Mouse (Mus musculus) heart, embryonic 14.5 days (tissue): Measurements from ENCODE around the gene Irak3. TPM values are rescaled to one million over a fixed set of nuclear protein-coding genes. Genes with fewer than 3 reads are reported as not detected.

Source experiments
- ATAC-seq: fragments of 200-750 bp; cut with Nextera tagmentation; 2 replicates; pipeline ENCODE4 v1.8.0; 2017; ENCODE audit warnings: low read depth, moderate TSS enrichment; ENCODE audit not compliant: insufficient number of reproducible peaks, insufficient read depth, low FRiP score
- H3K27ac ChIP-seq, 2 experiments: fragments of 200-500 bp in 1 of 2; fragments of 300-500 bp in 1 of 2; sonication (generic) in 1 of 2; replicated peaks in 1 of 2; 2 replicates each; pipeline ENCODE4 v1.5.1; 2012 to 2014; ENCODE audit warnings: low read depth in 2 of 2, low read length in 2 of 2, control low read depth in 1 of 2, mild to moderate bottlenecking in 1 of 2, mixed read lengths in 1 of 2; ENCODE audit not compliant: control insufficient read depth in 1 of 2, insufficient read depth in 1 of 2
- H3K27me3 ChIP-seq: fragments of 300-500 bp; sonication (generic); 2 replicates; pipeline ENCODE4 v1.6.1; 2014; ENCODE audit warnings: mild to moderate bottlenecking, low read length, control low read depth; ENCODE audit not compliant: control insufficient read depth, insufficient read depth
- H3K36me3 ChIP-seq: fragments of 300-500 bp; sonication (generic); 2 replicates; pipeline ENCODE4 v1.6.1; 2014; ENCODE audit warnings: mild to moderate bottlenecking, control low read depth, low read length, mixed read lengths; ENCODE audit not compliant: control insufficient read depth, insufficient read depth
- H3K4me1 ChIP-seq, 2 experiments: fragments of 200-500 bp in 1 of 2; fragments of 300-500 bp in 1 of 2; sonication (generic) in 1 of 2; 2 replicates each; pipeline ENCODE4 v1.6.1; 2012 to 2014; ENCODE audit warnings: low read length in 2 of 2, control low read depth in 1 of 2, mixed read lengths in 1 of 2; ENCODE audit not compliant: control insufficient read depth in 2 of 2, insufficient read depth in 2 of 2
- H3K4me2 ChIP-seq: fragments of 300-500 bp; sonication (generic); 2 replicates; pipeline ENCODE4 v1.6.1; 2014; ENCODE audit warnings: mild to moderate bottlenecking, low read length
- H3K4me3 ChIP-seq, 2 experiments: fragments of 200-500 bp in 1 of 2; fragments of 300-500 bp in 1 of 2; sonication (generic) in 1 of 2; 2 replicates each; pipeline ENCODE4 v1.5.1; 2012 to 2014; ENCODE audit warnings: low read length in 2 of 2, mild to moderate bottlenecking in 2 of 2, control low read depth in 1 of 2, low read depth in 1 of 2, moderate library complexity in 1 of 2; ENCODE audit not compliant: control insufficient read depth in 1 of 2, insufficient read depth in 1 of 2
- H3K9ac ChIP-seq: fragments of 300-500 bp; sonication (generic); 2 replicates; pipeline ENCODE4 v1.6.1; 2014; ENCODE audit warnings: mild to moderate bottlenecking, low read length
- H3K9me3 ChIP-seq: fragments of 300-500 bp; sonication (generic); 2 replicates; pipeline ENCODE4 v1.6.1; 2016; ENCODE audit warnings: low read length, control low read depth; ENCODE audit not compliant: control insufficient read depth
- WGBS: fragments of 180-500 bp; shearing (Covaris S2); extraction: QIAGEN DNeasy Blood & Tissue Kit; methylation state at CpG from one replicate; pipeline ENCODE4 v1.1.7; 2014; 5-methylcytosine and 5-hydroxymethylcytosine counted together
- polyA plus RNA-seq: library from polyadenylated mRNA; unstranded; fragments of >200 nt; fragmentation: Nextera tagmentation; extraction: Ambion mirVana; gene quantifications from 2 replicates; pipeline ENCODE4 v1.2.1, GENCODE M21; 2014

Irak3 gene
- polyA plus RNA-seq, 1 experiment from 2014 or later = 0.41 TPM

DNA sequence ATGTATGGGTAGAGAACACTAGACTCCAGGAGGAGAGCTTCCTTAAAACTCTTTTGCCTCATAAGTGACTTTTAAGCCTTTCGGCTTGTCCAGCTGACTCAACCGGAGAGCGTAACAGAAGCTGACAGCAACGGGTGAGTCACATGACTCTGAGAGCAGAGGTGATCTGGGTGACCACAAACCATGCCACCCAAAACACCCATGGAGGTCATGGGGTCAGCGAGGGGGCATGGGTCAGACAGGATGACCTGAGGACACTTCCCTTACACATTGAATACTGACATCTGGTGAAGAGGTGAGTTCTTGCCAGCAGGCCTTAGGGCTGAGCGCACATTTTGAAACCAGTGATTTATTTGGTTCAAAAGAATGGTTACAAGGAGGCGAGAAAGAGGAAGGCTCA lies 50.3 kb downstream of the Irak3 start:
- 85% methylated on average over 7 of the region's 7 CpGs for WGBS

DNA sequence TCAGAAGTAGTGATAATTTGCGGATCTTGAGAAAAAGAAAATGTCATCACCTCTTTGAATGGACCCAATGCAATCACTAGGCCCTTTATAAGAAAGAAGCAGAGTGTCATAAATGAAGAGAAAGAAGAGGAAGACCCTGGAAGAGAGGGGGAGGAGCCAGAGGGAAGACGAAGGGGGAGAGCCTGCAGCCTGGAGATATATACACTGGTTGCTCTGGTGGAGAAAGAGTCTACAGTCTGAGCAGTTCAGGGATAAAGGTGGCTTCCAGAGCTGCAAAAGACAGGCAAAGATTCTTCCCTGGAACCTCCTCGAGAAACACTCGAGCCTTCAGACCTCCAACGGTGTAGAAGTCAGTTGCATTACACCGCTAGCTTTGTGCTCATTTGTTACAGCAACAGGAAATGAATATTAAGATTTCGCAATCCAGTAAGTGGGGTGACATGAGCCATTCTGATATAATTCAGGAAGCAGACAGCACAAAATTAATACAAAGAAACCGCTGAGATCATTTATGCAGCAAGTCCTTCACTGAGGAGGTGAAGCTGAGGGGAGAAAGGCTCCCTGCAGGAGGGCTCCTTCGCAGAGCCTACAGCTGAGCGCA lies 60.9 kb downstream of the Irak3 start:
- no peak for ATAC-seq
- WGBS = 73% methylated on average over 10 of the region's 10 CpGs
- H3K27me3 ChIP-seq = no peaks in the 10 kb centered on the region

More for the DNA sequence above, 50.3 kb downstream of the Irak3 start:
- H3K27me3 ChIP-seq = no peaks in the 10 kb centered on the region
- H3K36me3 ChIP-seq = no peaks in the 10 kb centered on the region
- no peak overlapping the region for H3K4me2 ChIP-seq
- no peak overlapping the region for H3K4me3 ChIP-seq
- H3K27ac ChIP-seq = no peak overlapping the region
- no peak overlapping the region for H3K9ac ChIP-seq
- no peaks in the 10 kb centered on the region for H3K4me1 ChIP-seq
- no peaks in the 10 kb centered on the region for H3K9me3 ChIP-seq
- ATAC-seq = no peak

DNA sequence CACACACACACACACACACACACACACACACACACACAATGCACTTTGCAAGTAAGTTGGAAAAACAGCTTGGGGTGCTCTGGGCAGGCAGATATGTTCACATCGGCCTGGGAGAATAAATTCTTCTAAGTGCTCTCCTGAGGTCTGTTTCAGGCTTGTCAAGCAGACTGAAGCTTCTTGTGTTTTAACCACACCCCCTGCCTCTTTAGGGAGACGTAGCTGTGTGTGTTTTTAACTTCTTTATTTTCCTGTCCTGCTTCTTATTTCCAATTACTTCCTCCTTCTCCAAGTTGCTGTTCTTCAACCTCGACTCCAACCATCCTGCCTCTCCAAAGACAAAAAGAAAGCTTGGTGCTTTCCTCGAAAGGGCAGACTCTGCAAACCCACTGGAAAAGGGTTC lies 61.7 kb downstream of the Irak3 start:
- Histone ChIP-seq H3K4me3 (no peak overlapping the region), H3K9me3 (peaks cover 7% of the 10 kb centered on the region), H3K27ac (no peak overlapping the region), H3K4me1 (no peaks in the 10 kb centered on the region), H3K4me2 (no peak overlapping the region), H3K9ac (no peak overlapping the region), H3K36me3 (no peaks in the 10 kb centered on the region), H3K27me3 (no peaks in the 10 kb centered on the region)
- no peak for ATAC-seq
- WGBS = 56% methylated on average over 4 of the region's 4 CpGs

More for the DNA sequence above, 60.9 kb downstream of the Irak3 start:
- Histone ChIP-seq H3K4me1 (no peaks in the 10 kb centered on the region), H3K27ac (no peak overlapping the region), H3K4me3 (no peak overlapping the region), H3K9me3 (peaks cover 7% of the 10 kb centered on the region), H3K9ac (no peak overlapping the region), H3K36me3 (no peaks in the 10 kb centered on the region), H3K4me2 (no peak overlapping the region)

DNA sequence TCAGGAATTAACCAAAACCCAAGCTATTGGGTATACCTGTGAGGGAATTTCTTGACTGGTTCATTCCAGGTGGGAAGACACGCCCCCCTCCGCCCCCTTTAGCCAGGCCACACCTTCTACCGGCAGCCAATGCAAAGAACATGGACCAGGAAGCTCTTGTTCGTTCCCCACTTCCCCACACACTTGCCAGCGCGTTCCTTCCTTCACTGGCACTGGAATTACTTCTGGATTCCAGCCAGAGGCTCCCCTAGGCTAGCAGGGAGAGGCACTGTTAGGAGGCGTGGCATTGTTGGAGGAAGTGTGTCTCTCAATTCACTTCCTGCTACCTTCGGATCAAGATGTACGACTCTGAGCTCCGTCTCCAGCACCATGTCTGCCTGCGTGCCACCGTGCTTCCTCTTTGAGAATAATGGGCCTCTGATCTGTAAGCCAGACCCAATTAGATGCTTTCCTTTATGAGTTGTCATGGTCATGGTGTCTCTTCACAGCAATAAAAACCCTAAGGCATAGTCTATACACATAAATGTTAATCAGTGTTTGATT lies 65.8 kb downstream of the Irak3 start:
- Histone ChIP-seq H3K36me3 (no peaks in the 10 kb centered on the region), H3K27ac (no peak overlapping the region), H3K9ac (no peak overlapping the region), H3K4me1 (no peaks in the 10 kb centered on the region), H3K9me3 (no peaks in the 10 kb centered on the region), H3K4me3 (no peak overlapping the region), H3K4me2 (no peak overlapping the region), H3K27me3 (no peaks in the 10 kb centered on the region)
- no peak for ATAC-seq
- 82% methylated on average over 12 of the region's 12 CpGs for WGBS

DNA sequence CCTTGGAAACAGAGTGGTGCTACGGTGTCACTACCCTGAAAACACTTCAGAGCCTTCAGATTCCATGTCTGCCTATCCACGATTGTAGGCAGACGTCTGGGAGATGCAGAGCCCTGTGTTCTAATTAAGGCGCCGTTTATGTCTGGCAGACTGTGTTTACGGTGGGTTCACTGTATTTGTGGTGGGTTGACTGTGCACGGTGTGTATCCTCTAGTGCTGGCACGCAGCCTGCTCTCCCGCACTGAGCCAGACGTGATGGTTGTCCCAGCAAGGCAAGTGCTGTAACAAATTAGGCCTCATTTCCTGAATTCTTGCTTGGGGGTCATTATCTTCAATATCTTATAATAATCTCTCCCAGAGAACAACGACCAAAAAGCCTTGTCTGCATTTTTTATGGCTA lies 68.2 kb downstream of the Irak3 start:
- Histone ChIP-seq H3K9me3 (no peaks in the 10 kb centered on the region), H3K4me1 (no peaks in the 10 kb centered on the region), H3K27ac (no peak overlapping the region), H3K4me2 (no peak overlapping the region), H3K36me3 (no peaks in the 10 kb centered on the region), H3K9ac (no peak overlapping the region), H3K4me3 (no peak overlapping the region), H3K27me3 (no peaks in the 10 kb centered on the region)
- 65% methylated on average over 11 of the region's 11 CpGs for WGBS
- ATAC-seq = no peak

DNA sequence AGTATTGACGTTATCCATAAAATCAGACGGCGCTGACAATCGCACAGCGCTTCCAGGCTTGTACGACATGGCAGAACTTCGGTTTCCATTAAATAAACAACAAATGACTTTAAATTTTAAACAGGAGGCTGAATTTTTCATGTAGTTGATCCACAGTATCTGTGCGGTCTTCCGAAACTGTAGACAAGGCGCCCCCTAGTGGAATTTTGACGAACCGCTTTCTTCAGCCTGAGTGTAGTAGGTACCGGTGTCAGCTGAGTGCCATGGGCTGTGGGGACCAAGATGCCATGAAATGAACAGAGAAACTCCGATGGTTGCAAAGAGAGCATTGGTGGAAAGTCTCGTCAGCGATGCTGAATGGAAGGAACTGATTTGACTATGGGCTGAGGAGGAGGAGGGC lies 71.3 kb downstream of the Irak3 start:
- 62% methylated on average over 16 of the region's 16 CpGs for WGBS
- no peak overlapping the region for H3K9ac ChIP-seq
- no peak for ATAC-seq

DNA sequence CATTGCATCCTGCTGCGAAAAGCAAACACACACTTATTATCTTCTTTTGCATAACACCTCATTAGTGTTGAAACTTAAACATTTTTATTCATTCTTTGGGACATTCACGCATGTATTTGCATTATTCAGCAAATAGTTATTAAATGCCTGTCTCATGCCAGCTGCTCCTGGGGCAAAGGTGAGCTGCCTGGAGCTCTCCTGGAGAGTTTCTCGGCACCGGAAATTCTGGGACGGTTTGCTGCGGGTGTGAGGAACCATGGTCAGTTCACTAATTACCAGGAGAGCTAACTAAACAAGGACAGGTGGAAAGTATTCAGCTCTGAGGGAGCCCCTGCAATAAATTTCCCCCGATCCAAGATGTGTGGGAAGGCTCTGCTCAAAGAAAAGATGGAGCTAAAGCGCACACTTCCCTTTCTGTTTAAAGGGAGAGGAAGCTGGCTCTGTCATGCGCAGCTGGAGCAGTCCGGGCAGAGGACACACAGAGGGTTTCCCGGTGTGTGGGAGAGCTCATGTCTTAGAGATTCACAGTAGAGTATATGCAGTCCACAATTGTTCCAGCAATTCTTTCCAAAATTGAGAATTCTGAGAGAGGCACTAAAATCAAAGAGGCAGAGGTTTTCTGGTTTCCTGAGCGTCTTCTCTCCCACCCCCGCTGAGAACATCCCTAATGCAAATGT lies 73.2 kb downstream of the Irak3 start:
- Histone ChIP-seq H3K4me3 (no peak overlapping the region), H3K36me3 (no peaks in the 10 kb centered on the region), H3K27ac (no peak overlapping the region), H3K27me3 (no peaks in the 10 kb centered on the region), H3K4me2 (peak overlapping the region; percentile 44), H3K9me3 (no peaks in the 10 kb centered on the region), H3K4me1 (no peaks in the 10 kb centered on the region), H3K9ac (no peak overlapping the region)
- no peak for ATAC-seq
- 44% methylated on average over 13 of the region's 13 CpGs for WGBS

More for the DNA sequence above, 71.3 kb downstream of the Irak3 start:
- Histone ChIP-seq H3K36me3 (no peaks in the 10 kb centered on the region), H3K9me3 (no peaks in the 10 kb centered on the region), H3K4me2 (no peak overlapping the region), H3K27ac (no peak overlapping the region), H3K4me1 (no peaks in the 10 kb centered on the region), H3K4me3 (no peak overlapping the region), H3K27me3 (no peaks in the 10 kb centered on the region)
